Mouse (Mus musculus): ENCODE measurements at regions not wholly inside any gene's neighbourhood (a gene's known extent, or its start where the extent isn't known, plus 50 kb on each side); places are given as distances from the start of the nearest gene placed in this dataset.

DNA sequence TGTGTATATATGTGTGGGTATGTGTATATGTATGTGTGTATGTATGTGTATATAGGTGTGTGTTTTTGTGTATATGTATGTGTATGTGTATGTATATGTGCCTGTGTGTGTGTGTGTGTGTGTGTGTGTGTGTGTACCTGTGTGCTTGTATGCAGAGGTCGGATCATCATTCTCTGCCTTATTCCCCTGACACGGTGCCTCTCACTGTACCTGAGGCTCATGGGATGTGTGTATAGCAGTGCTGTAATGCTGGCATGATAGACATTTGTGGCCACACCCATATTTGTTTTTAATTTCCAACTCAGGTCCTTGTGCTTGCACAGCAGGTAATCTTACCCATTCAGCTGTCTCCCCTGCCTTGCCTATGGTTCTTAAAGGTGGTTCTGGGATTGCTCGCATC lies 402.1 kb upstream of the Tmpo start:
- Histone ChIP-seq H3K36me3 (ENCODE audit: control insufficient read depth in 1 of 2, insufficient read depth in 2 of 2, low read length in 2 of 2) (no peaks in the 10 kb centered on the region), H3K27me3 (ENCODE audit: control insufficient read depth in 1 of 2, insufficient read depth in 2 of 2, low read length in 2 of 2) (no peaks in the 10 kb centered on the region), H3K27ac (ENCODE audit: control insufficient read depth, low read depth, low read length) (no peak overlapping the region), H3K4me1 (ENCODE audit: control insufficient read depth in 1 of 2, insufficient read depth in 2 of 2, low read length in 2 of 2) (no peaks in the 10 kb centered on the region), H3K9ac (ENCODE audit: control insufficient read depth, low read depth, low read length, poor library complexity, severe bottlenecking) (no peak overlapping the region), H3K9me3 (replicated peaks; ENCODE audit: insufficient read depth, low read length) (no peaks in the 10 kb centered on the region), H3K79me2 (ENCODE audit: control insufficient read depth, insufficient read depth, low read length, poor library complexity) (no peaks in the 10 kb centered on the region), H3K4me3 (ENCODE audit: control insufficient read depth in 1 of 2, insufficient read depth in 1 of 2, low read depth in 2 of 2, low read length in 2 of 2) (no peak overlapping the region)
- DNase-seq (ENCODE audit: low read depth, low spot score) = no peak
- TF ChIP-seq MAZ (IDR thresholded peaks at IDR 0.05; ENCODE audit: low read depth, low read length) = no peak
- peak; percentile 26; the same call in 1 of the 2 replicates for TF ChIP-seq POLR2AphosphoS5 (IDR thresholded peaks at IDR 0.05; ENCODE audit: borderline replicate concordance, low read depth, low read length)

DNA sequence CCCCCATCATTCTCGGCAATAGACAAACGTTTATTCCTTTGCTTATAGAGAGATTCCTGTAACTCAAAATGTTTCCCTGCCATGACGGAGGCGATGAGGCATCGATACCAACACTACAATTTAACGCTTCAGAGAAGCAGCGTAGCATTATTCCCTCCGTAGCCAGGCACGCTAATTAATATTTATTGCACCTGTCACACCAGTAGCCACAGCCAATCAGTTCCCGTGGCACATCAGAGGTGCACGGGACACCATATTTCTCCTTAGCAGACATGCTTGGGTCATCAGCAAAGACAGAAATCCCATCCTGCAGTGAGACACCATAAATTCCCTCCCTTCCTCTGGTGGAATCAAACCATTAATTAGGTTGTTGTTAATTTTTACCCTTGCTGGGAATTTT lies 399.8 kb upstream of the Tmpo start:
- Histone ChIP-seq H3K27me3 (ENCODE audit: control insufficient read depth in 1 of 2, insufficient read depth in 2 of 2, low read length in 2 of 2) (no peaks in the 10 kb centered on the region), H3K9me3 (replicated peaks; ENCODE audit: insufficient read depth, low read length) (no peaks in the 10 kb centered on the region), H3K9ac (ENCODE audit: control insufficient read depth, low read depth, low read length, poor library complexity, severe bottlenecking) (no peak overlapping the region), H3K4me3 (ENCODE audit: control insufficient read depth in 1 of 2, insufficient read depth in 1 of 2, low read depth in 2 of 2, low read length in 2 of 2) (no peak overlapping the region), H3K79me2 (ENCODE audit: control insufficient read depth, insufficient read depth, low read length, poor library complexity) (no peaks in the 10 kb centered on the region), H3K27ac (ENCODE audit: control insufficient read depth, low read depth, low read length) (no peak overlapping the region), H3K4me1 (ENCODE audit: control insufficient read depth in 1 of 2, insufficient read depth in 2 of 2, low read length in 2 of 2) (no peaks in the 10 kb centered on the region), H3K36me3 (ENCODE audit: control insufficient read depth in 1 of 2, insufficient read depth in 2 of 2, low read length in 2 of 2) (no peaks in the 10 kb centered on the region)
- TF ChIP-seq EP300 (IDR thresholded peaks at IDR 0.05; ENCODE audit: low read depth in 1 of 2, low read length in 2 of 2) (no peak), MYC (IDR thresholded peaks at IDR 0.05; ENCODE audit: low read depth, low read length) (no peak), ZMIZ1 (IDR thresholded peaks at IDR 0.05; ENCODE audit: low read depth, low read length) (no peak), MAX (IDR thresholded peaks at IDR 0.05; ENCODE audit: low read length) (no peak)
- no peak for DNase-seq (ENCODE audit: low read depth, low spot score)

DNA sequence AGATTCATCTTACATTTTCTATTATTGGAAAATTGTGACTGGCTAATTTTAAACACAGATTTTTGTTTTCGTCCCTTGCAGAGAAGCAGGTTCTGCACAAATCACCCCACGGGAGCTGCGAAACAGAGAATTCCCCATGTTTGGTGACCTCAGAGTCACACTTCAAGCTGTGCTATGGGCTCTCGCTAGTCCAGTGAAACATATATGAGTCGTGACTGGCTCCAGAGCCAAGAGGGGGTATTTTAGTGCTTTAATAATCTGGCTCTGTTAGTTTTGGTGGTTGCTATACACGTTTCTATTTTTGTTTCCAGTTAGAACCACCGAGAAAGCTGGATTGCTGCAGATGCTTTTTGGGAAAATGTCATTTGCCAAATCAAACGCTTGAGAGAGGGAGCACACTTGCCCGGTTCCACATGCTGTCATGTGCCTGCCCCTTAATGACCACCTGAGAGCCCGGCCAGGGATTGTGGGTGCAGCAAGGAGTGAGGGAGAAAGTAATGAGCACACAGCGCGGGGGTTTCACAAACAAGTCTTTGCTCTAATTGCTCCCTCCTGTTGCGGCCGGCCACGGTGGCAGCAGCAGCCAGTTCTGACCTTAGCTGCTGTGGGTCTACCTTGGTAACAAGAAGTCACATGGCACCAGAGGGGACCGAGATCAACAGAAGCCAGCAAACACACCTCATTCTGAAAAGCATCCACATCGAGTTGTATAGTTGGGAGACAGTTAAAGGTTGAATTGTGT lies 394.4 kb upstream of the Tmpo start:
- H3K4me3 ChIP-seq (ENCODE audit: control insufficient read depth in 1 of 2, insufficient read depth in 1 of 2, low read depth in 2 of 2, low read length in 2 of 2) = no peak overlapping the region
- no peaks in the 10 kb centered on the region for H3K79me2 ChIP-seq (ENCODE audit: control insufficient read depth, insufficient read depth, low read length, poor library complexity)
- H3K9ac ChIP-seq (ENCODE audit: control insufficient read depth, low read depth, low read length, poor library complexity, severe bottlenecking) = no peak overlapping the region
- no peaks in the 10 kb centered on the region for H3K27me3 ChIP-seq (ENCODE audit: control insufficient read depth in 1 of 2, insufficient read depth in 2 of 2, low read length in 2 of 2)
- no peak overlapping the region for H3K27ac ChIP-seq (ENCODE audit: control insufficient read depth, low read depth, low read length)
- no peak for DNase-seq (ENCODE audit: low read depth, low spot score)
- no peak for TF ChIP-seq MAZ (IDR thresholded peaks at IDR 0.05; ENCODE audit: low read depth, low read length)
- no peak for TF ChIP-seq RCOR1 (IDR thresholded peaks at IDR 0.05; ENCODE audit: low read depth, low read length)
- no peak for TF ChIP-seq POLR2A (IDR thresholded peaks at IDR 0.05; ENCODE audit: control insufficient read depth in 1 of 2, insufficient read depth in 1 of 2, low read depth in 1 of 2, low read length in 2 of 2, poor library complexity in 1 of 2)
- TF ChIP-seq MAFK (IDR thresholded peaks at IDR 0.05; ENCODE audit: borderline replicate concordance, low read depth, low read length) = no peak
- TF ChIP-seq TCF12 (IDR thresholded peaks at IDR 0.05; ENCODE audit: low read depth, low read length) = no peak
- TF ChIP-seq E2F4 (IDR thresholded peaks at IDR 0.05; ENCODE audit: borderline replicate concordance, low read depth, low read length) = no peak
- TF ChIP-seq TAL1 (IDR thresholded peaks at IDR 0.05; ENCODE audit: low read length) = no peak
- no peak for TF ChIP-seq TBP (IDR thresholded peaks at IDR 0.05; ENCODE audit: low read depth, low read length)
- TF ChIP-seq POLR2AphosphoS5 (IDR thresholded peaks at IDR 0.05; ENCODE audit: borderline replicate concordance, low read depth, low read length) = no peak
- no peak for TF ChIP-seq NELFE (IDR thresholded peaks at IDR 0.05; ENCODE audit: low read depth, low read length)
- no peak for TF ChIP-seq MXI1 (IDR thresholded peaks at IDR 0.05; ENCODE audit: low read depth, low read length)
- no peak for TF ChIP-seq ZMIZ1 (IDR thresholded peaks at IDR 0.05; ENCODE audit: low read depth, low read length)
- TF ChIP-seq SMC3 (IDR thresholded peaks at IDR 0.05; ENCODE audit: low read depth, low read length) = no peak
- no peak for TF ChIP-seq CHD2 (IDR thresholded peaks at IDR 0.05; ENCODE audit: low read length)
- no peak for TF ChIP-seq JUND (IDR thresholded peaks at IDR 0.05; ENCODE audit: low read depth, low read length)
- no peak for TF ChIP-seq MEF2A (IDR thresholded peaks at IDR 0.05; ENCODE audit: extremely low read depth, insufficient replicate concordance, low read depth, low read length, poor library complexity, severe bottlenecking)
- no peak for TF ChIP-seq ZC3H11A (IDR thresholded peaks at IDR 0.05; ENCODE audit: low read depth, low read length)
- no peak for TF ChIP-seq NRF1 (IDR thresholded peaks at IDR 0.05; ENCODE audit: insufficient read depth, low read depth, low read length, poor library complexity, severe bottlenecking)
- no peak for TF ChIP-seq POLR2AphosphoS2 (IDR thresholded peaks at IDR 0.05; ENCODE audit: low read length)
- TF ChIP-seq GATA1 (IDR thresholded peaks at IDR 0.05; ENCODE audit: low read depth, low read length) = no peak
- no peaks in the 10 kb centered on the region for H3K36me3 ChIP-seq (ENCODE audit: control insufficient read depth in 1 of 2, insufficient read depth in 2 of 2, low read length in 2 of 2)
- H3K4me1 ChIP-seq (ENCODE audit: control insufficient read depth in 1 of 2, insufficient read depth in 2 of 2, low read length in 2 of 2) = no peaks in the 10 kb centered on the region
- H3K9me3 ChIP-seq (replicated peaks; ENCODE audit: insufficient read depth, low read length) = no peaks in the 10 kb centered on the region
